Mouse (Mus musculus): ENCODE measurements around the gene Gm10772.
"Not testable (repeated sequence)": the region's sequence is repeated elsewhere in the genome, so short reads cannot be mapped to it uniquely, and the experiment has no call there.

Gene Gm10772

DNA sequence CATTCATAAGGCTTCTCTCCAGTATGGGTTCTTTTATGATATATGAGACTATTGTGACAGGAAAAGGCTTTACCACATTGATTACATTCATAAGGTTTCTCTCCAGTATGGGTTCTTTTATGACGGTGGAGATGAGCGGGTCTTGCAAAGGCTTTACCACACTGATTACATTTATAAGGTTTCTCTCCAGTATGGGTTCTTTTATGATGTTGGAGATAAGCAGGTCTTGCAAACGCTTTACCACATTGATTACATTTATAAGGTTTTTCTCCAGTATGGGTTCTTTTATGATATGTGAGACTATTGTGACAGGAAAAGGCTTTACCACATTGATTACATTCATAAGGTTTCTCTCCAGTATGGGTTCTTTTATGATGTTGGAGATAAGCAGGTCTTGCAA lies at the start of gene Gm10772:
TSS of gene Gm10772 (minus strand) at position 101 of the 400 bp plus-strand sequence.
- not testable (repeated sequence) for DNase-seq

GRCm38 (mm10) chr13:66263914-66264313 lies 36.5 kb upstream of the Gm10772 start:
- DNase-seq = not testable (repeated sequence)

- not testable (repeated sequence) for DNase-seq
Measured at GRCm38 (mm10) chr13:66263141-66263540, 35.8 kb upstream of the Gm10772 start.

DNA sequence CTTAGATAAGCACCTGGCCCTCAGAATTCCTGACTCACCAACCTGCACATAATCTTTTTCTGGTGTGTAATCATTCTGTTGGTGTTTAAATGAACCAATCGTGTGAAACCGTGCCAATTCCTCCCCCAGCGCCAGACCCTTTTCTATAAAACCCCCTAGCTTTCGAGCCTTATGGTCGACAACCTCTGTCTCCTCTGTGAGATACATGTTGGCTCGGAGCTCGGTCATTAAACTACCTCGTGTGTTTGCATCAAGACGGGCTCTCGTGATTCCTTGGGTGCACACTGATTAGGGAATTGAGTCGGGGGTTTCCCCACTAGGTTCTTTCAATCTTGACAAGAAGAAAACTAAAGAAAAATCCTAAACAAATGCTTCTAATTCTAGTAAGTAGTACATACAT lies 13.0 kb downstream of the Gm10772 start:
- DNase-seq = no peak

- not testable (repeated sequence) for DNase-seq
Measured at GRCm38 (mm10) chr13:66213811-66214210, 13.6 kb downstream of the Gm10772 start.

GRCm38 (mm10) chr13:66179172-66179571 lies 48.2 kb downstream of the Gm10772 start:
- DNase-seq = not testable (repeated sequence)

Data from right cerebral cortex, postnatal 25 days (tissue).